Comparison of ENCODE assay signal across 13 mouse cellular contexts in the genomic region with DNA sequence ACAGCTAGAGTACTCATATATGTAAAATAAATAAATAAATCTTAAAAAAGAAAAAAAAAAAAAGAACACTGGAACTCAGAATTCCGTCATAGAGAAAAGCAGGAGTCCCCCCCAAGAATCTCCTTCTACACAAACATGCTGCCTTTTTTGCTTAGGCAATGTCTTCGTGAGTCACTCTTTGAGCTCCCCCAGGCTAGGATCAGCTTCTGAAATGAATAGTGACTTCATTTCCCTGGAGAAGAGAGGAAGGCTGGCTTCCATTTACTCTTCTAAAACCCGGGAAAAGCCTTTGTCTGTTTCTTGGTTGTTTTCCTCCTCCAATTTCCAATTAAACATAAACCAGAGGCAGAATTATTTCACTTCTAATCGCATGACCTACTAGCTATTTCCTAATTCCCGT. TPM values are rescaled to one million over a fixed set of nuclear protein-coding genes. Genes with fewer than 3 reads are reported as not detected.
DNase-seq lines count a peak whose midpoint lies in the region; ATAC-seq and TF ChIP-seq lines count a peak whose summit lies in the region.
"Had no signal": no experiment of that assay in that cellular context is flagged by ENCODE, and none has a peak within 500 bp of the region (broad histone marks: within the 10 kb centered on the region; RNA-seq: fewer than 3 reads in every experiment).

No protein-coding gene starts in this region.

- H3K27me3 ChIP-seq in cerebellum, adult 2 months (ENCODE audit: control insufficient read depth, insufficient read depth, low read length), result no peaks in the 10 kb centered on the region
- H3K27me3 ChIP-seq in hindbrain, embryonic 13.5 days, result no peaks in the 10 kb centered on the region
- no peaks in the 10 kb centered on the region for H3K27me3 ChIP-seq in hindbrain, embryonic 12.5 days
- no peaks in the 10 kb centered on the region for H3K27me3 ChIP-seq in hindbrain, postnatal 0 days (ENCODE audit: insufficient read depth, low read length)
- H3K27me3 ChIP-seq in forebrain, embryonic 11.5 days (ENCODE audit: control insufficient read depth, insufficient read depth, low read length), result no peaks in the 10 kb centered on the region
- H3K27me3 ChIP-seq: liver, embryonic 12.5 days had no signal

- H3K4me3 ChIP-seq in cerebellum, adult 2 months (replicated peaks; ENCODE audit: insufficient read depth, low read depth, low read length), result no peak overlapping the region
- H3K4me3 ChIP-seq in hindbrain, embryonic 13.5 days, result no peak overlapping the region
- H3K4me3 ChIP-seq in hindbrain, embryonic 12.5 days, result no peak overlapping the region
- no peak overlapping the region for H3K4me3 ChIP-seq in hindbrain, postnatal 0 days (ENCODE audit: low read length)
- no peak overlapping the region for H3K4me3 ChIP-seq in forebrain, embryonic 11.5 days (ENCODE audit: low read depth, low read length)
- H3K4me3 ChIP-seq: liver, embryonic 12.5 days had no signal

- no peak overlapping the region for H3K4me2 ChIP-seq in hindbrain, embryonic 13.5 days
- no peak overlapping the region for H3K4me2 ChIP-seq in hindbrain, embryonic 12.5 days (replicated peaks)
- no peak overlapping the region for H3K4me2 ChIP-seq in hindbrain, postnatal 0 days (ENCODE audit: low read depth, low read length)
- H3K4me2 ChIP-seq in forebrain, embryonic 11.5 days (ENCODE audit: low read depth, low read length, severe bottlenecking), result no peak overlapping the region
- H3K4me2 ChIP-seq: liver, embryonic 12.5 days had no signal

- no peaks in the 10 kb centered on the region for H3K36me3 ChIP-seq in hindbrain, embryonic 13.5 days
- H3K36me3 ChIP-seq in hindbrain, embryonic 12.5 days, result no peaks in the 10 kb centered on the region; the same call in 1 of the 2 replicates
- H3K36me3 ChIP-seq in hindbrain, postnatal 0 days (ENCODE audit: insufficient read depth, low read length), result no peaks in the 10 kb centered on the region
- H3K36me3 ChIP-seq in forebrain, embryonic 11.5 days (ENCODE audit: control insufficient read depth, insufficient read depth, low read length), result no peaks in the 10 kb centered on the region

- 51% methylated on average over 5 of the region's 5 CpGs for whole genome bisulfite sequencing in cerebellum, adult 2 months
- WGBS in hindbrain, embryonic 13.5 days, result 74% methylated on average over 5 of the region's 5 CpGs
- WGBS in hindbrain, embryonic 12.5 days, result 82% methylated on average over 5 of the region's 5 CpGs
- WGBS in hindbrain, postnatal 0 days, result 63% methylated on average over 5 of the region's 5 CpGs
- WGBS in forebrain, embryonic 11.5 days, result 84% methylated on average over 5 of the region's 5 CpGs

- no peak overlapping the region for H3K9ac ChIP-seq in hindbrain, embryonic 13.5 days
- no peak overlapping the region for H3K9ac ChIP-seq in hindbrain, embryonic 12.5 days
- H3K9ac ChIP-seq in hindbrain, postnatal 0 days (replicated peaks; ENCODE audit: low read length), result no peak overlapping the region
- no peak overlapping the region for H3K9ac ChIP-seq in forebrain, embryonic 11.5 days (ENCODE audit: low read length)
- H3K9ac ChIP-seq: liver, embryonic 12.5 days had no signal

- ATAC-seq in hindbrain, embryonic 13.5 days (ENCODE audit: low FRiP score), result no peak
- no peak for ATAC-seq in hindbrain, embryonic 12.5 days (ENCODE audit: low FRiP score)
- no peak for ATAC-seq in hindbrain, postnatal 0 days
- no peak for ATAC-seq in inflammation-experienced regulatory T-cells, adult 6 months
- no peak for ATAC-seq in forebrain, embryonic 11.5 days (replicated peaks; ENCODE audit: low FRiP score)
- ATAC-seq: liver, embryonic 12.5 days had no signal

- no peak for TF ChIP-seq POLR2A in cerebellum, adult 2 months (IDR thresholded peaks at IDR 0.05; ENCODE audit: borderline replicate concordance, insufficient read depth, low read length)

- no peak for DNase-seq in cerebellum, adult 2 months
- no peak for DNase-seq in cerebellum, adult 11-12 months
- peak; percentile 83 for DNase-seq in NIH3T3 (ENCODE audit: low read depth)
- no peak for DNase-seq in hindbrain, postnatal 0 days (ENCODE audit: low spot score)
- DNase-seq in forebrain, embryonic 11.5 days (ENCODE audit: low spot score), result no peak
- DNase-seq: layer of hippocampus, postnatal 36 days had no signal

- peak overlapping the region; percentile 81; the same call in 1 of the 2 replicates for H3K27ac ChIP-seq in cerebellum, adult 2 months (ENCODE audit: insufficient read depth, low read length)
- peak overlapping the region; percentile 70; the same call in 1 of the 2 replicates for H3K27ac ChIP-seq in hindbrain, embryonic 13.5 days
- no peak overlapping the region for H3K27ac ChIP-seq in hindbrain, embryonic 12.5 days
- H3K27ac ChIP-seq in hindbrain, postnatal 0 days, result peak overlapping the region; percentile 67; the same call in 1 of the 2 replicates
- H3K27ac ChIP-seq in forebrain, embryonic 11.5 days (ENCODE audit: low read depth, low read length), result no peak overlapping the region

- no peaks in the 10 kb centered on the region for H3K9me3 ChIP-seq in hindbrain, embryonic 13.5 days
- no peaks in the 10 kb centered on the region for H3K9me3 ChIP-seq in hindbrain, embryonic 12.5 days (replicated peaks)
- no peaks in the 10 kb centered on the region for H3K9me3 ChIP-seq in hindbrain, postnatal 0 days (ENCODE audit: low read length)
- no peaks in the 10 kb centered on the region for H3K9me3 ChIP-seq in forebrain, embryonic 11.5 days (ENCODE audit: control insufficient read depth, low read length)
- H3K9me3 ChIP-seq: G1E; liver, embryonic 12.5 days had no signal

- H3K4me1 ChIP-seq in cerebellum, adult 2 months (ENCODE audit: control insufficient read depth, insufficient read depth, low read length), result peaks cover 58% of the 10 kb centered on the region
- peaks cover 71% of the 10 kb centered on the region for H3K4me1 ChIP-seq in hindbrain, embryonic 13.5 days (replicated peaks)
- H3K4me1 ChIP-seq in hindbrain, embryonic 12.5 days, result peaks cover 44% of the 10 kb centered on the region
- peaks cover 15% of the 10 kb centered on the region for H3K4me1 ChIP-seq in hindbrain, postnatal 0 days (ENCODE audit: insufficient read depth, low read length)
- peaks cover 8% of the 10 kb centered on the region for H3K4me1 ChIP-seq in forebrain, embryonic 11.5 days (replicated peaks; ENCODE audit: control insufficient read depth, insufficient read depth, low read length)

- no peak for TF ChIP-seq CTCF in cerebellum, adult 2 months (IDR thresholded peaks at IDR 0.05; ENCODE audit: borderline replicate concordance, insufficient read depth, low read depth, low read length)
- no peak for TF ChIP-seq CTCF in hindbrain, postnatal 0 days (IDR thresholded peaks at IDR 0.05; ENCODE audit: low read depth)

RNA-seq across cellular contexts. Expression of a gene that starts 9.9 kb away (rescaled TPM):
- 15.4 and 18.4 TPM in 2 replicates for polyA plus RNA-seq in cerebellum, adult 2 months (2012; rRNA removed)
- 15.9 and 17.2 TPM in 2 replicates for polyA plus RNA-seq in hindbrain, embryonic 13.5 days (2015; fragmentation: Nextera tagmentation; extraction: Ambion mirVana)
- 19.0 and 20.8 TPM in 2 replicates for polyA plus RNA-seq in hindbrain, embryonic 12.5 days (2016; fragmentation: Nextera tagmentation; extraction: Ambion mirVana)
- 7.3 and 8.8 TPM in 2 replicates for total RNA-seq in hindbrain, postnatal 0 days (2014; rRNA removed)
- 11.9 and 14.4 TPM in 2 replicates for polyA plus RNA-seq in hindbrain, postnatal 0 days (2015; fragmentation: Nextera tagmentation; extraction: Ambion mirVana)
- 10 to 100 TPM; 20.4 to 24.7 (median 20.9) TPM for polyA plus RNA-seq in inflammation-experienced regulatory T-cells, adult 6 months (2017; shearing (Covaris generic))
- 30.9 and 31.0 TPM in 2 replicates for polyA plus RNA-seq in forebrain, embryonic 11.5 days (2014; fragmentation: Nextera tagmentation; extraction: Ambion mirVana)

RNA-seq across cellular contexts. Expression of a gene that starts 29.1 kb away (rescaled TPM):
- polyA plus RNA-seq in cerebellum, adult 2 months (2012; rRNA removed), result 55.4 and 59.5 TPM in 2 replicates
- polyA plus RNA-seq in hindbrain, embryonic 13.5 days (2015; fragmentation: Nextera tagmentation; extraction: Ambion mirVana), result 20.5 and 22.6 TPM in 2 replicates
- 21.5 and 22.5 TPM in 2 replicates for polyA plus RNA-seq in hindbrain, embryonic 12.5 days (2016; fragmentation: Nextera tagmentation; extraction: Ambion mirVana)
- total RNA-seq in hindbrain, postnatal 0 days (2014; rRNA removed), result 31.5 and 37.2 TPM in 2 replicates
- 37.3 and 38.3 TPM in 2 replicates for polyA plus RNA-seq in hindbrain, postnatal 0 days (2015; fragmentation: Nextera tagmentation; extraction: Ambion mirVana)
- 10 to 100 TPM; 19.0 to 35.1 (median 30.7) TPM for polyA plus RNA-seq in inflammation-experienced regulatory T-cells, adult 6 months (2017; shearing (Covaris generic))
- polyA plus RNA-seq in forebrain, embryonic 11.5 days (2014; fragmentation: Nextera tagmentation; extraction: Ambion mirVana), result 24.8 and 28.8 TPM in 2 replicates

RNA-seq across cellular contexts. Expression of a gene that starts 40.3 kb away (rescaled TPM):
- 1.4 and 2.1 TPM in 2 replicates for polyA plus RNA-seq in cerebellum, adult 2 months (2012; rRNA removed)
- 0.10 and 0.29 TPM in 2 replicates for polyA plus RNA-seq in hindbrain, embryonic 13.5 days (2015; fragmentation: Nextera tagmentation; extraction: Ambion mirVana)
- 0.26 and 0.46 TPM in 2 replicates for polyA plus RNA-seq in hindbrain, embryonic 12.5 days (2016; fragmentation: Nextera tagmentation; extraction: Ambion mirVana)
- total RNA-seq in hindbrain, postnatal 0 days (2014; rRNA removed), result 0.18 and 0.99 TPM in 2 replicates
- 0.38 and 0.54 TPM in 2 replicates for polyA plus RNA-seq in hindbrain, postnatal 0 days (2015; fragmentation: Nextera tagmentation; extraction: Ambion mirVana)
- polyA plus RNA-seq in inflammation-experienced regulatory T-cells, adult 6 months (2017; shearing (Covaris generic)), result 1 to 10 TPM in 1 of 3 experiments, under 1 TPM in 1, not detected in 1; 0.19 to 2.7 TPM
- polyA plus RNA-seq in forebrain, embryonic 11.5 days (2014; fragmentation: Nextera tagmentation; extraction: Ambion mirVana), result 0.17 TPM in 1 of 2 replicates, not detected in the other
- total RNA-seq: megakaryocyte progenitor cell, adult 5-6 weeks had no signal
- polyA plus RNA-seq: G1E had no signal

RNA-seq across cellular contexts. Expression of a gene that starts 45.0 kb away (rescaled TPM):
- not detected in 2 replicates for polyA plus RNA-seq in cerebellum, adult 2 months (2012; rRNA removed)
- 0.29 and 0.43 TPM in 2 replicates for polyA plus RNA-seq in hindbrain, embryonic 13.5 days (2015; fragmentation: Nextera tagmentation; extraction: Ambion mirVana)
- polyA plus RNA-seq in hindbrain, embryonic 12.5 days (2016; fragmentation: Nextera tagmentation; extraction: Ambion mirVana), result 0.53 and 1.5 TPM in 2 replicates
- total RNA-seq in hindbrain, postnatal 0 days (2014; rRNA removed), result 0.10 and 0.75 TPM in 2 replicates
- polyA plus RNA-seq in hindbrain, postnatal 0 days (2015; fragmentation: Nextera tagmentation; extraction: Ambion mirVana), result 0.19 and 0.71 TPM in 2 replicates
- polyA plus RNA-seq in inflammation-experienced regulatory T-cells, adult 6 months (2017; shearing (Covaris generic)), result under 1 TPM; 0.21 to 0.62 (median 0.40) TPM
- polyA plus RNA-seq in forebrain, embryonic 11.5 days (2014; fragmentation: Nextera tagmentation; extraction: Ambion mirVana), result 0.25 and 0.29 TPM in 2 replicates
- total RNA-seq: gastrocnemius, postnatal 4 days; layer of hippocampus, postnatal 36 days; megakaryocyte progenitor cell, adult 5-6 weeks had no signal

RNA-seq across cellular contexts. Expression of a gene that starts 56.6 kb away (rescaled TPM):
- 40.7 and 41.2 TPM in 2 replicates for polyA plus RNA-seq in cerebellum, adult 2 months (2012; rRNA removed)
- 92.9 and 100 TPM in 2 replicates for polyA plus RNA-seq in hindbrain, embryonic 13.5 days (2015; fragmentation: Nextera tagmentation; extraction: Ambion mirVana)
- 98.8 and 98.9 TPM in 2 replicates for polyA plus RNA-seq in hindbrain, embryonic 12.5 days (2016; fragmentation: Nextera tagmentation; extraction: Ambion mirVana)
- 44.9 and 56.5 TPM in 2 replicates for total RNA-seq in hindbrain, postnatal 0 days (2014; rRNA removed)
- 77.1 and 87.8 TPM in 2 replicates for polyA plus RNA-seq in hindbrain, postnatal 0 days (2015; fragmentation: Nextera tagmentation; extraction: Ambion mirVana)
- 100 to 1,000 TPM in 1 of 3 experiments, 10 to 100 TPM in 2; 93.2 to 124 (median 96.9) TPM for polyA plus RNA-seq in inflammation-experienced regulatory T-cells, adult 6 months (2017; shearing (Covaris generic))
- 83.4 and 94.0 TPM in 2 replicates for polyA plus RNA-seq in forebrain, embryonic 11.5 days (2014; fragmentation: Nextera tagmentation; extraction: Ambion mirVana)

Comparison
In these comparisons a context has a peak if more than half of its experiments do, and no peak if none do; other contexts are left out.
1. H3K27ac ChIP-seq: peak in cerebellum, adult 2 months (single experiment), hindbrain, embryonic 13.5 days (single experiment) and hindbrain, postnatal 0 days (single experiment); none in hindbrain, embryonic 12.5 days (single experiment) and forebrain, embryonic 11.5 days (single experiment).